Mouse (Mus musculus): ENCODE measurements around the gene Cpm. TPM values are rescaled to one million over a fixed set of nuclear protein-coding genes. Genes with fewer than 3 reads are reported as not detected.
A peak's percentile ranks its signal among the peaks of the same experiment; 100 is the strongest.

Cpm gene
- total RNA-seq, 1 experiment: 4.8 TPM

DNA sequence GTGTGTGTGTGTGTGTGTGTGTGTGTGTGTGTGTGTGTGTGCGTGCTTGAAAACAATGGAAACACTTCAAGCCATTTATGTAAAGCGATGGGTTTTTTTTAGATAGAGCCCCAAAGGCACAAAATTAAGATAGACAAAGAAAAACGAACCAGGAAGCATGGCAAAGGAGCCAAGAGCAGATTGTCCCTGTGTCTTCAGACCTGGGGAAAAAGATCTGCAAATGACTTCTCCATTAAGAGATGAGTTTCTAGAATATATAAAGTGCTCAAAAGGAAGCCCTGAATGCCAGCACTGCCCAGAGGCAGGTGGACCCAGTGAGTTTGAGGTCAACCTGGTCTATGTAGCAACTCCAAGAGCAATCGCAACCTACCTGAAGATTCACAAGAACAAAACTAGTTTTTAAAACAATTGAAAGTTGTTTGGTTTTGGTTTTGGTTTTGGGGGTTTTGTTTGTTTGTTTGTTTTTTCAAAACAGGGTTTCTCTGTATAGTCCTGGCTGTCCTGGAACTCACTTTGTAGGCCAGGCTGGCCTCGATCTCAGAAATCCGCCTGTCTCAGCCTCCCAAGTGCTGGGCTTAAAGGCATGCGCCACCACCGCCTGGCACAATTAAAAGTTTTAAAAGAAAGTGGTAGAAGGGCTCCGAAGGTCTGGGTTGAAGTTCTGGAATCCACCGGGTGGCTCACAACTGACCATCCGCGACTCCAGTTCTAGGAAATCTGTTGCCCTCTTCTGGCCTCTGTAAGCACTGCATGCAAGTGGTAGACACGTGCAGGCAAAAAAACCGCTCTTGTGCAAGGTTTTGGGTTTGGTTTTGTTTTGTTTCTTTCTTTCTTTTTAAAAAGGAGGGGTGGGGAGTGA lies 52.9 kb downstream of the Cpm start:
- H3K27ac ChIP-seq (ENCODE audit: insufficient read depth, low read depth, low read length, poor library complexity, severe bottlenecking): no peak overlapping the region
- in situ Hi-C loops (cut with MboI; ENCODE audit: low sequenced_read_pairs in 2 of 2, unreplicated experiment in 2 of 2): no loop called here
- TF ChIP-seq ZNF384 (IDR thresholded peaks at IDR 0.05; ENCODE audit: low read depth, low read length): 0 out of 2 replicates have a peak, but pooled peaks have one; percentile 48
- no peak for TF ChIP-seq MAFK (IDR thresholded peaks at IDR 0.05; ENCODE audit: insufficient read depth, low read depth, low read length)
- peak; percentile 55; the same call in 1 of the 2 replicates for TF ChIP-seq ZC3H11A (IDR thresholded peaks at IDR 0.05; ENCODE audit: borderline replicate concordance, low read depth, low read length)
- TF ChIP-seq CHD2 (IDR thresholded peaks at IDR 0.05; ENCODE audit: low read depth, low read length): no peak
- TF ChIP-seq HCFC1 (IDR thresholded peaks at IDR 0.05; ENCODE audit: borderline replicate concordance, insufficient read depth, low read length): no peak
- peak; percentile 64 for DNase-seq (ENCODE audit: low read depth, low spot score)
- no peaks in the 10 kb centered on the region for H3K9me3 ChIP-seq (ENCODE audit: control insufficient read depth, insufficient read depth, low read depth, low read length)
- H3K36me3 ChIP-seq (ENCODE audit: control insufficient read depth, insufficient read depth, low read length, poor library complexity, severe bottlenecking): no peaks in the 10 kb centered on the region
- H3K4me3 ChIP-seq (ENCODE audit: insufficient read depth in 1 of 2, low read depth in 1 of 2, low read length in 2 of 2, poor library complexity in 1 of 2, severe bottlenecking in 1 of 2): no peak overlapping the region
- peaks cover 0 to 10% of the 10 kb centered on the region in 2 experiments; a peak in 2 of 4 replicates for H3K4me1 ChIP-seq (ENCODE audit: control insufficient read depth in 2 of 2, insufficient read depth in 2 of 2, low read length in 2 of 2, poor library complexity in 1 of 2)
- H3K9ac ChIP-seq (ENCODE audit: insufficient read depth, low read depth, low read length, poor library complexity, severe bottlenecking): no peak overlapping the region

DNA sequence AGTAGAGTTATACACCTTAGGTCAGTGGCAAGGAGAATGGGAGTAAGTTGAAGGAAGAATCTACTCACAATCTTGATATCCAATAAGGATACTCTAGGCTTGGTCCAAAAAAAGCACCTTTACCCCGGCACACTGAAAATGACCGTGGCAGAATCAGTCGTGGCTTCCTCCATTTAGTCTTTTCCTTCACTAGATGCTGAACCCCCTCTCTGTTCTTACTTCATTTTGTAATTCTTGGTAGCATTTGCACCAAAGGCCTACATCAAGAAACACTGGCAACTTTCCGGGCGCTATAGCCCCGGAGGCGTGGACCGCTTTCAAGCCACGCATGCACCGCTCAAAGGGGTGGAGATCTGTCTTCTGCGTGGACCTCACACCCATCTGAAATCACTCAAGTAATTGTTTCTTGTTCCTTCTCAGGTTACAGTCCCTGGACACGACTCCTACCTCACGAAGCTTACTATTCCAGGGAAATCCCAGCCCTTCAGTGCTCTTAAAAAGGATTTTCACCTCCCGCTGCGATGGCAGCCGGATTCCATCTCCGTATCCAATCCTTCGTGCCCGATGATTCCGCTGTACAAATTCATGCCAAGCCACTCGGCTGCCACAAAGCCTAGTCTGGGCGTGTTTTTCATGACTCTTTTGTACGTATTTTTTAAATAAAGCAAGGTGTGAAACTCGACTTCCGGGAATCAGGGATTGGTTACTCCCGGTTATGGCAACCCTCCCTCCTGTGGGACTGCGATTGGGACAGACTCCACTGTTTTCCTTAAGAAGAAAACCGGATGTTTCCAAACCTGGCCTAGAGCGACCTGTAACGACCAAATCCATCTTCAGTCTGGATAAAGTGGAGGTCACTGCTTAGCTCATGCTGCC lies 53.8 kb downstream of the Cpm start:
- in situ Hi-C loops (cut with MboI; ENCODE audit: low sequenced_read_pairs in 2 of 2, unreplicated experiment in 2 of 2): no loop called here
- Histone ChIP-seq H3K4me1 (ENCODE audit: control insufficient read depth in 2 of 2, insufficient read depth in 2 of 2, low read length in 2 of 2, poor library complexity in 1 of 2) (peaks cover 0 to 10% of the 10 kb centered on the region in 2 experiments; a peak in 2 of 4 replicates), H3K9ac (ENCODE audit: insufficient read depth, low read depth, low read length, poor library complexity, severe bottlenecking) (no peak overlapping the region; the same call in 1 of the 2 replicates), H3K36me3 (ENCODE audit: control insufficient read depth, insufficient read depth, low read length, poor library complexity, severe bottlenecking) (no peaks in the 10 kb centered on the region), H3K9me3 (ENCODE audit: control insufficient read depth, insufficient read depth, low read depth, low read length) (no peaks in the 10 kb centered on the region), H3K27ac (ENCODE audit: insufficient read depth, low read depth, low read length, poor library complexity, severe bottlenecking) (no peak overlapping the region), H3K4me3 (ENCODE audit: insufficient read depth in 1 of 2, low read depth in 1 of 2, low read length in 2 of 2, poor library complexity in 1 of 2, severe bottlenecking in 1 of 2) (no peak overlapping the region)
- TF ChIP-seq ZNF384 (IDR thresholded peaks at IDR 0.05; ENCODE audit: low read depth, low read length) (no peak), HCFC1 (IDR thresholded peaks at IDR 0.05; ENCODE audit: borderline replicate concordance, insufficient read depth, low read length) (no peak), ZC3H11A (IDR thresholded peaks at IDR 0.05; ENCODE audit: borderline replicate concordance, low read depth, low read length) (no peak), CHD2 (IDR thresholded peaks at IDR 0.05; ENCODE audit: low read depth, low read length) (no peak), MAFK (IDR thresholded peaks at IDR 0.05; ENCODE audit: insufficient read depth, low read depth, low read length) (no peak)
- no peak for DNase-seq (ENCODE audit: low read depth, low spot score)

DNA sequence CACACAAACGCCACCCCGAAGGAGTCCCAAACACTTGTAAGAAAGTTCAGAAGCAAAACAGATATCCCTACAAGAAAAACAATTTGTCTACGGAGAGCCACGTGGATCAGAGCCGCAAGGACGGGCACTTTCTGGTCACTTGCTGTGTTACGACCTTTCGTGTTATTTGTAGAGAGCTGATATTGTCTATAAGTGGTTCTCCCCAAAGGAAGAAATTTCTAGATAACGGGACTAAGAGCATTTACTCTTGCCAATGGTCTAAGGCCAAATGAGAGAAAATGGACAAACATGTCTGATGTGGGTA lies 54.4 kb downstream of the Cpm start:
- Histone ChIP-seq H3K9ac (ENCODE audit: insufficient read depth, low read depth, low read length, poor library complexity, severe bottlenecking) (no peak overlapping the region), H3K4me3 (ENCODE audit: insufficient read depth in 1 of 2, low read depth in 1 of 2, low read length in 2 of 2, poor library complexity in 1 of 2, severe bottlenecking in 1 of 2) (no peak overlapping the region), H3K36me3 (ENCODE audit: control insufficient read depth, insufficient read depth, low read length, poor library complexity, severe bottlenecking) (0 out of 2 replicates have a peak, but pooled peaks cover 2% of the 10 kb centered on the region), H3K4me1 (ENCODE audit: control insufficient read depth in 2 of 2, insufficient read depth in 2 of 2, low read length in 2 of 2, poor library complexity in 1 of 2) (peaks cover 0 to 10% of the 10 kb centered on the region in 2 experiments; a peak in 2 of 4 replicates), H3K27ac (ENCODE audit: insufficient read depth, low read depth, low read length, poor library complexity, severe bottlenecking) (no peak overlapping the region), H3K9me3 (ENCODE audit: control insufficient read depth, insufficient read depth, low read depth, low read length) (no peaks in the 10 kb centered on the region)
- no peak for DNase-seq (ENCODE audit: low read depth, low spot score)
- no peak for TF ChIP-seq MAFK (IDR thresholded peaks at IDR 0.05; ENCODE audit: insufficient read depth, low read depth, low read length)
- TF ChIP-seq ZNF384 (IDR thresholded peaks at IDR 0.05; ENCODE audit: low read depth, low read length): no peak
- no peak for TF ChIP-seq CHD2 (IDR thresholded peaks at IDR 0.05; ENCODE audit: low read depth, low read length)
- no peak for TF ChIP-seq HCFC1 (IDR thresholded peaks at IDR 0.05; ENCODE audit: borderline replicate concordance, insufficient read depth, low read length)
- TF ChIP-seq ZC3H11A (IDR thresholded peaks at IDR 0.05; ENCODE audit: borderline replicate concordance, low read depth, low read length): no peak
- in situ Hi-C loops (cut with MboI; ENCODE audit: low sequenced_read_pairs in 2 of 2, unreplicated experiment in 2 of 2): no loop called here

DNA sequence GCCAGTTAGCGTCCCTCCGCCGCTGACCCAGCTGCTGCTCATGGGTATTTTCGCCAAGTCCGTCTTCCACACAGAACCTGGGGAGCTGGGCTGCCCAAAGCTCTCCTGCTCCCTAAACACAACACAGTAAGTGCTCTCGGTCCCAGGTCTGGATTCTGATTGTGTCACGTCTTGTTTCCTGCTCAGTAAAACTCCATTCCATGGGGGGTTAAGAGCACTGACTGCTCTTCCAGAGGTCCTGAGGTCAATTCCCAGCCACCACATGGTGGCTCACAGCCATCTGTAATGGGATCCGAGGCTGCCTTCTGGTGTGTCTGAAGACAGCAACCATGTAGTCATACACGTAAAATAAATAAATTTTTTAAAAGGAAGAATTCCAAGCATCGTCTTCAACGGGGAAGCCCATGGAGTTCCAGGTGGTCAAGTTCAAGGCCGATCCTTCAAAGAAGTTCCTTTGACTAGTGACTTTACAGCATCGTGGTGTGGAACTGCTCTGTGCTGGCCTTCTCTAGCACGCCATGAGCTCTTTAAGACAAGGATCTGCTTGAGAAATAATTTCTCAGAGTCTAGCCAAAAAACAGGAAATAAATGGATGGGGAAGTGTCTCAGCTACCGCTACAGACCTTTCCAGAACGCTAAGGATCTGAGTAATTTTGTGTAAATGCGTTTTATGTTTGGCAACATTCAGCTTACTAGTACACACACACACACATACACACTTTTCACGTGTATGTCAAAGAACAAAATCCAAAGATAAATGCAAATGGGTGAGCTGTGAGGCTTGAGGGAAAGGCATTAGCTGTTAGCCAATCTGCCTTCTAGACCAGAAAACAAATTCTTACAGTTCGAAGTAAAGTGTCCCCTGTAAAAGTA lies 55.2 kb downstream of the Cpm start:
- H3K36me3 ChIP-seq (ENCODE audit: control insufficient read depth, insufficient read depth, low read length, poor library complexity, severe bottlenecking): peaks cover 7% of the 10 kb centered on the region
- H3K4me1 ChIP-seq (ENCODE audit: control insufficient read depth in 2 of 2, insufficient read depth in 2 of 2, low read length in 2 of 2, poor library complexity in 1 of 2): peaks cover 0 to 10% of the 10 kb centered on the region in 2 experiments; a peak in 2 of 4 replicates
- in situ Hi-C loops (cut with MboI; ENCODE audit: low sequenced_read_pairs in 2 of 2, unreplicated experiment in 2 of 2): no loop called here
- no peak overlapping the region for H3K4me3 ChIP-seq (ENCODE audit: insufficient read depth in 1 of 2, low read depth in 1 of 2, low read length in 2 of 2, poor library complexity in 1 of 2, severe bottlenecking in 1 of 2)
- no peak overlapping the region for H3K27ac ChIP-seq (ENCODE audit: insufficient read depth, low read depth, low read length, poor library complexity, severe bottlenecking)
- H3K9me3 ChIP-seq (ENCODE audit: control insufficient read depth, insufficient read depth, low read depth, low read length): no peaks in the 10 kb centered on the region
- TF ChIP-seq MAFK (IDR thresholded peaks at IDR 0.05; ENCODE audit: insufficient read depth, low read depth, low read length) (no peak), ZNF384 (IDR thresholded peaks at IDR 0.05; ENCODE audit: low read depth, low read length) (no peak), CHD2 (IDR thresholded peaks at IDR 0.05; ENCODE audit: low read depth, low read length) (no peak), HCFC1 (IDR thresholded peaks at IDR 0.05; ENCODE audit: borderline replicate concordance, insufficient read depth, low read length) (no peak), ZC3H11A (IDR thresholded peaks at IDR 0.05; ENCODE audit: borderline replicate concordance, low read depth, low read length) (no peak)
- no peak for DNase-seq (ENCODE audit: low read depth, low spot score)
- H3K9ac ChIP-seq (ENCODE audit: insufficient read depth, low read depth, low read length, poor library complexity, severe bottlenecking): no peak overlapping the region
